9 mouse cellular contexts compared by ENCODE assay signal in the genomic region with DNA sequence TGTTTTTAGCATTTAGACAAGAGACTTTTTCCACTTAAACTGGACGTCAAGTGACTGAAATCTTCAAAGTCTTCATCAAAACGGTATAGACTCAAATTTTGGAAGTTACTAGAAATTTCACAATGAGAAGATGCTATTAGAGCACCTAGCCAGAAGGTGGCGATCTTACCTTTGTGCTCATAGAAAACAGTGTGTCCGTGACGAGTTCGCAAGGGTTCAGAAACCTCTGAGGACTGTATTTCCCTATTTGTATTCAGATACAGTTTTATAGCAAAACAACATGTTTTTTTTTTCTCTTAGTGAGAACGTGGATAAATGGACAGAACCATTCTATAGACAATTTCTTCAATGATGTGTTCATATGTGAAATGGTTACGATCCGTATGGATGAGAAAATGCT. TPM values are rescaled to one million over a fixed set of nuclear protein-coding genes. Genes with fewer than 3 reads are reported as not detected.
DNase-seq lines count a peak whose midpoint lies in the region; ATAC-seq and TF ChIP-seq lines count a peak whose summit lies in the region.
"Had no signal": no experiment of that assay in that cellular context is flagged by ENCODE, and none has a peak within 500 bp of the region (broad histone marks: within the 10 kb centered on the region; RNA-seq: fewer than 3 reads in every experiment).

No protein-coding gene starts in this region.

- H3K9ac ChIP-seq in forebrain, postnatal 0 days: no peak overlapping the region
- H3K9ac ChIP-seq in forebrain, embryonic 13.5 days: no peak overlapping the region

- H3K36me3 ChIP-seq in forebrain, postnatal 0 days (ENCODE audit: insufficient read depth): no peaks in the 10 kb centered on the region
- no peaks in the 10 kb centered on the region for H3K36me3 ChIP-seq in forebrain, embryonic 13.5 days (ENCODE audit: poor library complexity, severe bottlenecking)
- no peaks in the 10 kb centered on the region for H3K36me3 ChIP-seq in splenic B cell, adult 2 months (ENCODE audit: control insufficient read depth, insufficient read depth, low read length, poor library complexity, severe bottlenecking)

- H3K27me3 ChIP-seq in forebrain, postnatal 0 days (ENCODE audit: insufficient read depth, low read length): no peaks in the 10 kb centered on the region
- no peaks in the 10 kb centered on the region for H3K27me3 ChIP-seq in forebrain, embryonic 13.5 days
- H3K27me3 ChIP-seq in splenic B cell, adult 2 months (ENCODE audit: control insufficient read depth, insufficient read depth, low read length, poor library complexity, severe bottlenecking): no peaks in the 10 kb centered on the region

- 30% methylated on average over 9 of the region's 9 CpGs for WGBS in forebrain, postnatal 0 days
- 43% methylated on average over 9 of the region's 9 CpGs for WGBS in forebrain, embryonic 13.5 days
- 22% methylated on average over 9 of the region's 9 CpGs for WGBS in lung, adult 2 months

- no peak for ATAC-seq in forebrain, postnatal 0 days
- ATAC-seq in forebrain, embryonic 13.5 days: no peak
- ATAC-seq in hematopoietic stem cell, adult 5-6 weeks (replicated peaks in 1 of 2; ENCODE audit: insufficient read depth in 1 of 2, low FRiP score in 2 of 2, low TSS enrichment in 1 of 2, low read depth in 1 of 2, poor library complexity in 2 of 2, severe bottlenecking in 2 of 2): peak; percentile 85 to 89

- no peak overlapping the region for H3K4me3 ChIP-seq in forebrain, postnatal 0 days (ENCODE audit: low read depth, low read length)
- H3K4me3 ChIP-seq in forebrain, embryonic 13.5 days: no peak overlapping the region
- no peak overlapping the region for H3K4me3 ChIP-seq in lung, adult 2 months (replicated peaks; ENCODE audit: extremely low read depth, low read depth, low read length)

- H3K9me3 ChIP-seq in forebrain, postnatal 0 days (ENCODE audit: low read length): no peaks in the 10 kb centered on the region
- H3K9me3 ChIP-seq in forebrain, embryonic 13.5 days (replicated peaks): no peaks in the 10 kb centered on the region

- TF ChIP-seq CTCF in forebrain, postnatal 0 days (IDR thresholded peaks at IDR 0.05; ENCODE audit: low read depth): peak; percentile 85
- peak; percentile 24; the same call in 1 of the 2 replicates for TF ChIP-seq CTCF in lung, adult 2 months (IDR thresholded peaks at IDR 0.05; ENCODE audit: insufficient read depth, low read length)

- no peak for TF ChIP-seq POLR2A in lung, adult 2 months (IDR thresholded peaks at IDR 0.05; ENCODE audit: borderline replicate concordance, extremely low read depth, low read depth, low read length)

- peak; percentile 79 for DNase-seq in forebrain, postnatal 0 days
- peak; percentile 33 for DNase-seq in ovary, postnatal 14 days (ENCODE audit: low spot score)
- DNase-seq in ovary, postnatal 10 days (ENCODE audit: low spot score): no peak
- DNase-seq in cerebellum, adult 18-20 months: peak; percentile 55 to 62
- no peak for DNase-seq in lung, adult 2 months
- DNase-seq in splenic B cell, adult 2 months (ENCODE audit: low read depth, low spot score): peak; percentile 73

- no peak overlapping the region for H3K27ac ChIP-seq in forebrain, postnatal 0 days (ENCODE audit: low read depth, low read length)
- H3K27ac ChIP-seq in forebrain, embryonic 13.5 days: no peak overlapping the region

- no peak overlapping the region for H3K4me2 ChIP-seq in forebrain, postnatal 0 days (ENCODE audit: low read depth)
- no peak overlapping the region for H3K4me2 ChIP-seq in forebrain, embryonic 13.5 days

- H3K4me1 ChIP-seq in forebrain, postnatal 0 days (ENCODE audit: insufficient read depth): peaks cover 6% of the 10 kb centered on the region; the same call in 1 of the 2 replicates
- peaks cover 9% of the 10 kb centered on the region; the same call in 1 of the 2 replicates for H3K4me1 ChIP-seq in forebrain, embryonic 13.5 days
- peaks cover 2% of the 10 kb centered on the region; the same call in 1 of the 2 replicates for H3K4me1 ChIP-seq in lung, adult 2 months (ENCODE audit: control insufficient read depth, insufficient read depth, low read length)

RNA-seq across cellular contexts. Expression of gene Gm11077, which starts 37.3 kb away (rescaled TPM):
- total RNA-seq in forebrain, postnatal 0 days (2014; rRNA removed): not detected in 2 replicates
- polyA plus RNA-seq in forebrain, postnatal 0 days (2015; fragmentation: Nextera tagmentation; extraction: Ambion mirVana): not detected in 2 replicates
- not detected in 2 replicates for polyA plus RNA-seq in forebrain, embryonic 13.5 days (2015; fragmentation: Nextera tagmentation; extraction: Ambion mirVana)
- not detected in 2 replicates for total RNA-seq in hematopoietic stem cell, adult 5-6 weeks (2017)
- not detected in 2 replicates for polyA plus RNA-seq in lung, adult 2 months (2012; rRNA removed)
- polyA plus RNA-seq: large intestine, adult 2 months had no signal

Comparison
In these comparisons a context has a peak if more than half of its experiments do, and no peak if none do; other contexts are left out.
1. DNase-seq: peak in forebrain, postnatal 0 days (single experiment), ovary, postnatal 14 days (single experiment), cerebellum, adult 18-20 months (2 of 2) and splenic B cell, adult 2 months (single experiment); none in ovary, postnatal 10 days (single experiment) and lung, adult 2 months (single experiment).
2. ATAC-seq: peak in hematopoietic stem cell, adult 5-6 weeks (2 of 2); none in forebrain, postnatal 0 days (single experiment) and forebrain, embryonic 13.5 days (single experiment).